Mouse (Mus musculus) ovary, adult 18-20 months (tissue): Measurements from ENCODE around the gene Cyp2w1.

Experiments
- DNase-seq: peaks from one replicate; pipeline ENCODE4 v3.0.0; 2022; ENCODE audit warnings: low spot score, mixed read lengths

Gene Cyp2w1

DNA sequence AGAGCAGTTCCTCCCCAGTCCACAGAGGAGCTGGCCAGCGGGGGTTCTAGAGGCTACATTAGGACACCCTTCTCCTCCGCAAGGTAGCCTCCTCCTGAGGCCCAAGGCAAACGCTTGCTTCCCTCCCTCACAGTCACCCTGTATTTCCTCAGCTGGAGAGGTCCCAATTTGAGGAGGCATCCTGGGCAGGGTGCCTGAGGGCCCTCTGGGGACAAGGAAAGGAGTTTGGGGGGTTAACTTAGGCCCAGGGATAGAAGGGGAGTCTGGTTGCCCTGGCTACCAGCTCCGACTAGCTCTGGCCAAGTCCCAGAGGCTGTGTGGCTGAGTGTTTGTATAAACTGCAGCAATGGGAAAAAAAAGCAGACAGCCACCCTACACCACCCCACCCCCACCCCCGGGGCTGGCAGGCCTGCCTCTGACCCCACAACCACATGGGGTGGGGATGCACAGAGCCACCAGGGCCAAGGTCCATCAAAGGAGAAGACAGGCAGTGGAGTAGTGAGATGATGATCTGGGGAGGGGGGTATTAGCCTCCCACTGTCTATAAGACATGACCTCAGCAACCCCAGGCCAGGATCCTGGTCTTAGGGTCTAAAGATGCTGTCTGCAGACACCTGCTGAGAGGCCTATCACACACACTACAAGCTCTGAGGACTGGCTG is 12.6 kb downstream of the Cyp2w1 start:
- no peak for DNase-seq

- DNase-seq: no peak
Observed at GRCm38 (mm10) chr5:139365827-139366226, 13.4 kb downstream of the Cyp2w1 start.

DNA sequence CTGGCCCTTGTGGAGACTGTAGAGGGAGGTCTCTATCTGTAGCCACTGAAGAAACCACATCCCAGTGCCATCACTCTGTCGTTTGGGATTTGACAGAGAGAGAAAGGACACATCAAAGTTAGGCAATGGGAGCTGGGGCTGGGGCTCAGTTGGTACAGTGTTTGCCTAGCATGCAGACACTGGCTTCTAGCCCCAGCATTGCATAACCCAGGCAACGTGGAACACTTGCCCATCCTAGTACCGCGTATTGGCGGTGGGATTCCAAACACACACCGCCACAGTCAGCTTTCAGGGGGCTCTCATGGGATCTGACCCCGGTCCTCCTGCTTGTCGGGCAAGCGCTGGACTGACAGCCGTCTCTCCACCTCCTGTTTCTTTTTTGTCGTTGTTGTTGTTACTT is 14.1 kb downstream of the Cyp2w1 start:
- no peak for DNase-seq

DNA sequence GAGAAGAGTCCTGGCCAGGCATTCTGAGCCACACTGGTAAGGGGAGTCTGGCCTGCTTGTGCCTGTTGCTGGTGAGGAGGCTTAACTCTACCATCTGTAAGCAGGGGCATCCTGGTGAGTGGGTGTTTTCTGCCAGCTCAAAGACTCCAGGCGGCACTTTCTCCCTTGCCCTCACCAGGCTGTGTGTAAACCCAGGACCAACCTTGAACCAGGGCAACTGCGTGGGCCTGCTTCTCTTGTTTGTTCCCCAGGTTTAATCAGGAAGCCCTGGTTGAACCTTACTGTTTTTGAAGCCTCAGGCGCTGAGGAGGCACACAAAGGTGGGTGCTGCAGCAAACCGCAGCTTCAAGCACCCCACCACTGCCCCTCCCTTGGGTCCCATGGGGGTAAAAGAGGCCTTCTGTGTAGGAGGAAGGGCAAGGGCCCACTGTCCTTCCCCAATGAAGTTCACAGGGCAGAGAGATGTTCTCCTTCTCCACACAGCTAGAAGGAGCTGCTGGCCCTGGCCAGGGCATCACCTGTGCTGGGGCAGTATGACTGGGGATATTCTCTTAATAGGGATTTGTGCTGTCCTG is 15.6 kb downstream of the Cyp2w1 start:
- no peak for DNase-seq

DNA sequence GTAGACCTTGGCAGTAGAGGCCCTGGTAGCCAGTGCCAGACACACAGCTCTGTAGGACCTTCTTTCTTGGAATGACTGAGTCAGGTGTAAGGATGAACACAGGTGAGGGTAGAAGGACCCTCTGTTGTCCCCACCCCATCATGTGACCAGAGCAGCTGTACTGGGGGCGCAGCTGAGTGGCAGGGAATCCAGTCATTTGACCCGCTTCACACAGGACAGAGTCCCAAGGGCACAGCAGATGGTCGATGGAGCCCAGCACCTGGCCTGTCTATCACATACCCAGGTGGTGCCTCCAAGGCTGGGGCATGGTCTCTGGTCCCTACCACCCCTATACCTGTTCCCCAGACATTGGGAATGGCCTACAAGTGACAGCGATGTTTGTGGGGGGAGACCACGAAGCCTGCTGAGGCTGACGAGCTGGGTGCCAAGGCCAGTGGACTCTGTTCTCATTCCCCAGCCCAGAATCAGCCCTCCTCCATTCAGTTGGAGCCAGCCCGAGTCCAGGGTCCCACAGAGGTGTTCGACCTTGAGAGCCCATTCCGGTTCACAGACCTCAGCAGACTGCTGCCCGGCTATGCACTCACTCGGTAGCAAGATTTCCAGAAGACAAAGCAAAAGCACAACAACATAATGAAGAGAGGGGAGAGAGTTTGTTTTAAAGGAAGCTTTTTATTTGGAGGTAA is 16.4 kb downstream of the Cyp2w1 start:
- DNase-seq: no peak

GRCm38 (mm10) chr5:139370336-139370735 is 17.9 kb downstream of the Cyp2w1 start:
- DNase-seq: no peak

- no peak for DNase-seq
Observed at GRCm38 (mm10) chr5:139371118-139371517, 18.7 kb downstream of the Cyp2w1 start.

DNA sequence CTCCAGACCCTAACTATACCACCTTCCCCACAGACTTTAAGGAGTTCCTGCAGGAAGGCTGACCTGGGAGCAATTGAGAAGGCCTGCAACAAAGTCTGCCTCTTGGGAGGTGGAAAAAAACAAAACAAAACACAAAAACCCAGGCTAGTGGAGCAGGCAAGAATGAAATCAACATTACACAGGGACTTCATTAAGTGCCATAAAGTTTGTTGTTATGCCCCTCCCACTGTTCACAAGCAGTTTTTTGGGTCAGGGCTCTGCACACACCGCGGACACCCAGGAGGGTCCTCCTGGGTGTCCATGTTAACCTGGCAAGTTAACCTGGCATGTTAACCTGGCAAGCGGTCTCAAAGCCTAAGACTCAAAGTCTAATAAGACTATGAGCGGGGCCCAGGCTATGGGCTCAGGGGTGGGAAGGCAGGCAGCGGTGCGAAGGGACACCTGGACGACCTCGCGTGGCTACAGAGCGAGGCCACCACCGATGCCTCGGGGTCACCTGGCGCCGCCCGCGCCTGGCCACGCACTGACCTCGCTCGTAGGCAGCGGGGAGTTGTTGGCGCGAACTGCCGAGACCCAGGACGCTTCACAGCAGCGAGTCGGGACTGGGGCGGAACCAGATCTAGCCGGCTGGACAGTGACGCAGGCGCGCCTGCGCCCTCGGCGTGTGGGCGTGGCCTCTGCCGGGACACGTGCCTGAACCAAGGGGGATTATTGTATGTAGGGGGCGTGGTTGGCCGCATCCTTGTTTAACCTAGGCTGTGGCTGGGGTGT is 19.4 kb downstream of the Cyp2w1 start:
- peak; percentile 85 for DNase-seq

- no peak for DNase-seq
Observed at GRCm38 (mm10) chr5:139373126-139373525, 20.7 kb downstream of the Cyp2w1 start.

- no peak for DNase-seq
Observed at GRCm38 (mm10) chr5:139373889-139374444, 21.6 kb downstream of the Cyp2w1 start.

- no peak for DNase-seq
Observed at GRCm38 (mm10) chr5:139374841-139375240, 22.4 kb downstream of the Cyp2w1 start.

DNA sequence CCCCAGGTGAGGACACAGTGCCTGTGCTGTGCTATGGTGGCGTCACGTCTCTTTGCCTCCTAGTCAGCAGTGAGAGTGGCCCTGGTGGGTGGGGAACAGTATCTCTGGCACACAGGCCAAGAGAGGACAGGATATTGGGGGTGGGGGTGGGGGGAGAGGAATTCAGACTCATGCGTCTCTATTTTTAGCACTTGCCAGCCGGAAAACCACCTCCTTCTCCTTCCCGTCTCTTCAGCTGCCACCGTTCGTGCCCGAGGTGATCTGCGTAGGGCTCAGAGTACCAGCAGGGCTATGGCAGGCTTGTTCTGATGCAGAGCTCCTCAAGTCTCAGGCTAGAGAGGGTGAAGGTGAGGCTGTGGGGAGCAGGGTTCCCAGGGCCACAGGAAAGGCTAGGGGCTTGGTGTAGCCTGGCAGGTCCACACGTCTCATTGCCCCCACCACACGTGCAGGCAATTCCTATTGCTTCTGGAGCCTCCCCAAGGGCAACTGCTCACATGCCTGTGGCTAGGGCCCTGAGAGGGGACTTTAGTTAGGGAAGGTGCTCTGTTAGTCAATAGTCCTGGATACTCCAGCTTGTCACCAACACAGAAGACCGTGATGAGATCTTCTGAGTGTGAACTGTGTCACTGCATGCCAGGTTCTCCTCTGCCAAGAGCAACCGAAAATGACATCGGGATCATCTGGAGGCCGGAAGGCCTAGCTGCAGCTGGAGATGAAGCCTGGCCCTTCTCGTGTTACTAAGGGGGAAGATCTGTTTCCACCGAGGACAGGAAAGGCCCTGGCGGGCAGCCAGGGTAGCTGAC is 25.3 kb downstream of the Cyp2w1 start, which contains the start of gene Gpr146:
TSS of gene Gpr146 (plus strand) at position 230 of the 803 bp plus-strand sequence.
- DNase-seq: peak; percentile 45

DNA sequence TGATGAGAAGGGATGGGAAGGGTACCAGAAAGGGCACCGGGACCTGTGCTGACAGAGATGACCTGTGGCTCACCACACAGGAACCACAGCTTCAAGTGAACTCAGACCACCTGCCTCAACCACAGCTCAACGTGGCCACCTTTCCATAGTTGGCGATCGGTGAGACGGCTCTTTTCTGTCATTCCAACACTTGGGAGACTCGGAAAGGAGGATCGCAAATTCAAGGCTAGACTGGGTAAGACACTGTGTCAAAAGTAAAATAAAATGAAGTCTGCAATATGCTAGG is 25.8 kb downstream of the Cyp2w1 start:
- no peak for DNase-seq

DNA sequence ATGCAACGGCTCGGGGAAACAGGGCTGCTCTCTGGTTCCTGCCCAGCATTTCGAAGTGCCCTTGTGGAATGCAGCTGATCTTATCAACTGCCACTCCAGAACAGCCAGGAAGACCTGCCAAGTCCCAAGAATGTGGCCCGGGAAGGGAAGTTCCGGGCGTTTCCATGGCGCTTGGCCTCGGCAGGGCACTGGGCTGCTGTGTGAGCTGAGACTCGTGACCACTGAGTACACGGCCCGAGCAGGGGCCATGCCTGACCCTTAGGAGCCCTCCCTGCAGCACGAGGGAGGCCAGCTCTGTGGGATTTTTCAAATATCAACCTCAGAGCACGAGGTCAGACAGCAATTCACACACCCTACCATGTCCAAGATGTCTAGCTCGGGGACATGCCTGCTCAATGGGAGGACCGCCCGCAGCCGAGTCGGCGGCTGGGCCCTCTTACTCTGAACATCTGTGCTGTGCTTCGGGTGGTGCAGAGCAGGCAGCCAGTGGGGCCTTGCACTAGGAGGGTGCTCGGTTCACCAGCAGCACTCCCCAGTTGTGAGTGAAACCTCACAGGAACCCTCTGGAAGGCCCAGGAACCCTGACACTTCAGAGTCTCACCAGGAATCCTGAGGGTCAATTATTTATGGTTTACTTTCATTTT is 26.7 kb downstream of the Cyp2w1 start:
- DNase-seq: peak; percentile 83

DNA sequence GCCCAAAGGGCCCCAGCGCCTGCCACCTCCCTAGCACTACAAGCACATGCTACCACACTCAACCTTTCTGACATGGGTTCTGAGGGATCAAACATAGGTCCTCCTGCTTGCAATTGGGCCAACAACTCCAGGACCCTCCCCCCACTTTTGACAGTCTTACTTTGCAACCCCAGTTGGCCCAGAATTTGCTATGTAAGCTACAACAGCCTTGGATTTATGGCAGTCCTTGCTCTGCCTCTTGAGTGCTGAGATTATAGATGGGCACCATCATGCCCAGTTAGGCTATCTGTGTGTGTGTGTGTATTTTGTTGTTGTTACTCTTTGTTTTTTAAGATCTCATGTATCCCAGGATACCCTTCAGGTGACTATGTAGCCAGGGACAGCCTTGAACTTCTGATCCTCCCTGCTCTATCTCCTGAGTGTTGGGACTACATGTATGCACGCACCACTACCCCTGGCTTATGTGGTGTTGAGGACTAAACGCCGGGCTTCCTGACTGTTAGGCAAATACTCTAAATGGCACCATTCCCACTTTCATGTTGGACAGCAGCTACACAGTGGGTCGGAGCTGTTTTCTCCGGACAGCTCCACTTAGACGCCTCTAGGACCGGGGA is 27.5 kb downstream of the Cyp2w1 start:
- no peak for DNase-seq

GRCm38 (mm10) chr5:139380385-139381248 is 28.2 kb downstream of the Cyp2w1 start:
- DNase-seq: peak; percentile 96

- DNase-seq: no peak
Observed at GRCm38 (mm10) chr5:139381586-139382513, 29.4 kb downstream of the Cyp2w1 start.

DNA sequence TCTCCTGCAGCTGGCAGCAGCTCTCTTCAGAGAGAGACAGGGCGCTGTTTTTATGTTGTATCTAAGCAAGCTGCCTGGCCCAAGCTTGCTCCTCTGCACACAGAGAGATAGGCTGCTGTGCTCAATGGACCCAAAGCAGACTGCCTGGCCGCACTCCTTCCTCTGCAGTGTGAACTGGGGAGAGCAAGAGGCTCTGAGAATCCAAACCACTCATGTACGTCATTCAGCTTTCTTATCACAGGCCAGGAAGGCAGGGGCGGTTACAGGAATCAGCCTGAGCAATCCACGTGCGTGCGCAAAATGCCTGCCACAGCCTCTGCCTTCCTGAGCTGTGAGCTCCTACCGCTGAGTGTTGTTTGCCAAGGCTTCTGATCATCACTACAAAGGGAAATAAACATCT is 30.3 kb downstream of the Cyp2w1 start:
- DNase-seq: no peak

DNA sequence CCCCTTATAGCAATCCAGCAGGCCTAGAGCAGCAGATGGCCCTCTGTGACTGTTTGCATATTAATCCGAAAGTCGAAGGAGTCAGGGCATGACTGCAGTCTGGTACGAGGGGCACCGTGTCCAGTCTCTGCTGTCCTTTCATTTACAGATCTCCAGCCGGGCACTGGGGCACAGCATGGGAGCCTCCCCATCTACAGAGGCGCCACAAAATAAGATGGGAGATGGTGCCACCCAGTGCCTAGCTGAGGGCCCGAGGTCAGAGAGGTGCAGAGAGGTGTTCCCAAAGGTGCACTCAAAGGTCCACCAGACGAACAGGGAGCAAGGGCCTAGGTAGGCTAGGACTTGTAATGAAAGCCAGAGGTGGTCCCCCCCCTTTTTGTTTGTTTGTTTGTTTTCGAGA is 30.8 kb downstream of the Cyp2w1 start:
- DNase-seq: no peak
